Mouse (Mus musculus) right cerebral cortex, adult 18-20 months (tissue): ENCODE data around the gene Rab11fip5.
A peak's percentile ranks its signal among the peaks of the same experiment; 100 is the strongest.

Experiments used
- DNase-seq: peaks from one replicate; pipeline ENCODE4 v3.0.0; 2022; ENCODE audit warnings: mixed read lengths

The Rab11fip5 gene

DNA sequence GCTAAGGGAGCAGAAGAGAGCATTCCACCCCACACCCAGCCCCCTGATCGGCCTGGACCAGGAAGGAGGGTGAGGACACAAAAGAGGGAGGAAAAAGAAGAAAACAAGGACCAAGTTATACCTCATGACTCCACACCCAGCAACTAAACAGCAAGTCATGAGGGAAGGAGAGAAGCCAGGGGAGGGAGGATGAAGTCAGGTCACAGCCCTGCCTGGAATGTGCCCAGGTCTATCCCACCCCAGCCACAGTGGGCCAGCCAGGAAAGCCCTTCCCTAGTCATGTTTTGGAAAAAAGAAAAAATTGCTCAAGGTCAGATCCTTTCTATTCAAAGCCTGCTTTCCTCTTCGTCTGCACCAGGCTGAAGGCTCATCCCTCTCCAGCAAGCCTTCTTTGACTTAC lies 1.9 kb downstream of the Rab11fip5 start:
- no peak for DNase-seq

DNA sequence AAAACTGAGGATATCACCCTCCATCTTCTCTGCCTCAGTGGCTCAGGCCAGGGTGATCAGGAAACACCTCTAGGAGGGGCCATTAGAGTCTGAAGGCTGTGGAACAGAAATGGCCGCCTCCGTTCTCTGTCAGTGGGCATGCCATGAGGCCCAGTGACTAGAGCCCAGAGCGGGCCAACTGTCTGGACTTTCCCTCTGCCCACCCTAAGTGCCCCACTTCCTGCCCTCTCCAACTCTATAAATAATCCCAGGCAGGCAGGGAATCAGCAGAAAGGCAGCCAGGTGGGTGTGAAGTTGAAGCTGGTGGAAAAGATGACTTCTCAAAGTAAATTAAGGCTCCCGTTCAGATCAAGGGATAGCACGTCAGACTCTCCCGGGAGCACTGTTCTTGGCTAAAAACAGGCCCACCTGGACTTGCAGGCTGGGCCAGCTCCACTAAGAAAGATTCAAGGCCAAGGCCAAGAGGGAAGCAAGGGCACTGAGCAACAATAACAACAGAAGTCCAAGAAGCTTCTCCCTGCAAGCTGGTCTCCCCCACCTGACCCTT lies 2.5 kb downstream of the Rab11fip5 start:
- DNase-seq: no peak

DNA sequence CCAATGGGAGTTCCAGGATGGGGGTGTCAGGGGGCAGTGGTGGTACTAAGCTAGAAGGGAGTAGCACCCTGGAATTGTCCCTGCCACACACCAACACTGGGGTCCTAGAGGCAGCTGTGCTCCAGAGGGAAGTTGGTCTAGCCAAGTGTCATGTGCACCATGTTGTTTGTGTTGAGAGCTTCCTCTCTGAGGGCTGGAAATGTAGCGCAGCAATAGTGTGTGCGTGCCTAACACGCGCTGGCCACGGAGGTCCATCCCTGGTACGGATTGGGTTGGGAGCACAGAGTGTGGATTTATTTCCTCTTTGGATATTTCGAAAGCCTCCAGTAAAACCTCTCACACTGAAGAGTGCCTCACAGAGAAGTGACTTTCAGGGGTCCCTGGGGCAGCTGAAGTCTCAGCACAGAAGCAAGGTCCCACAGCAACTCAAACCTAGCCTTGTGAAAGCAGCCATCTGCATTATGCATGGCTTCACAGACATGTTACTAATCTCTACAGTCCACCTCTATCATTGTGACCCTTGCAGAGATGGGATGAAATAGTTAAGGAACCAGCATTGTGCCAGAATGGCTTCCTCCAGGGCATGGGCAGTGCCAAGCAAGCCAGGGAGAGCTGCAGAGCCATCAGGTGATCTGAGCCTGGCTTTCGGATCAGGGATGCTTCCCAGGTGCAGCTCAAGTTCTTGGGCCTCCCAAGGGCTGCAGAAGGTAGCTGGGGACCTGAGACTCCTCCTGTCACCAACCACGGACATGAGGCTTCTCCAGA lies 3.6 kb downstream of the Rab11fip5 start:
- DNase-seq: no peak

DNA sequence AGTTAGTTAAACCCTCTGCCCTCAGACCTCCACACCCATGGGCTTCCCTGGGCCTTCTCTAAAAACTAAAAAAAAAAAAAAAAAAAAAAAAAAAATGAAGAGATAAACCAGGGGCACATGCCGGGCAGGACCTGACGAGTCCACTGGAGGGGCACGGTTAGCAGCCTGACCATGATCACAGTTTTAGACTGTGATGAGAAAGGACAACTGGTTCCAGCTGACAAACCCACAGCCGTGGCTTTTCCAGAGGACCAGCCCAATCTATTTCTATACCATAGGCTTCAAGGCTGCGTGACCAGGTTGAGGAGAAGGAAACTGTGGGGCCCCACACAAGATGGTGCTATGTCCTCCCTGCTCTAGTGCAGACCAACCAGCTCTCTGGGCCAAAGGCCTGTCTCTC lies 4.4 kb downstream of the Rab11fip5 start:
- no peak for DNase-seq

DNA sequence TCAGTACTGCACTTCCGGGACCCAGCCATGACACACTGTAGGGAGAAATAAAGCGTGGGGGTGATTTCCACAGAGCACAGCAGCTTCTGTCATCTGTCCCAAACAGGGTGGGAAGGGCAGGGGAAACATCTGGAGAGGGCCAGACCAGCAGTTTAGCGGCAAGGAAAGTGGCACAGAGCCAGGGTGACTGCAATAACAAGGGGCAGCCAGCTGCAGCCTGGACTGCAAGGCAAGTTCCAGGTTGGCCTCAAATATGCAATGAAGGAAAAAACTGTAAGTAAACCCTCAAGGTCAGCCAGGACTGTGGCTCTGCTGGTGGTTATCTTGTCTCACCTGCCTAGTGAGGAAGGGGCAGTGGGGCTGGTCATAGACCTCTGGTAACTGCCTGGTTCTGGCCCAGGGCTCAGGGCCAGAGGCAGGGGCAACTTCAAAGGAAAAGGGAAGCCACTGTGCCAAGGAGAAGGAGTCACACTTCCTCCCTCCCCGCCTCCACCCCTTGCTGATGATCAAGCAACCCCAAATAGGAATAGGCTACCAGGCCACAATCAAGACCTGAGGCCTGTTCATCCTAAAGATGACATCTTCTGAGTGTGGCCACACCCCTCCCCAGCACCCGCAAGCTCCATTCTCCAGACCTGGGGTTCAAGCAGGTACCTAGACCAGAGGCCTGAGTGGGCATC lies 5.1 kb downstream of the Rab11fip5 start:
- DNase-seq: no peak

DNA sequence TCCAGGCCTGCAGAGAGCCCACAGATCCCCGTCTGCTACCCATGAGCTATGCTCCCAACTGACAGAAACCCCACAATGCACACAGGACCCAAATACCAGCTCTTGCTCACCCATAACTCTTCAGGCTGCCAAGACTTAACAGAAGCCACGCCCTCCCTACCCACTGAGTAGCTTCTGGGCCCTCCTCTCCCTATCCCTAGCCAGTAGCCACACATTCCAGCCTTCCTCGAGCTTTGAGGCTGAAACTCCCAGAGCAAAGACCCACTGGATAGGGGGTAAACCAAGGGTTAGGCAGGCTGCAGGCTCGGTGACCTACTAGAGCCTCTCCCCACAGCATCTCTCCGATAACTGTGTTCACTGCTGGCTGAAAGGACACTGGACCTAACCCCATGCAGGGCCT lies 5.7 kb downstream of the Rab11fip5 start:
- DNase-seq: no peak

DNA sequence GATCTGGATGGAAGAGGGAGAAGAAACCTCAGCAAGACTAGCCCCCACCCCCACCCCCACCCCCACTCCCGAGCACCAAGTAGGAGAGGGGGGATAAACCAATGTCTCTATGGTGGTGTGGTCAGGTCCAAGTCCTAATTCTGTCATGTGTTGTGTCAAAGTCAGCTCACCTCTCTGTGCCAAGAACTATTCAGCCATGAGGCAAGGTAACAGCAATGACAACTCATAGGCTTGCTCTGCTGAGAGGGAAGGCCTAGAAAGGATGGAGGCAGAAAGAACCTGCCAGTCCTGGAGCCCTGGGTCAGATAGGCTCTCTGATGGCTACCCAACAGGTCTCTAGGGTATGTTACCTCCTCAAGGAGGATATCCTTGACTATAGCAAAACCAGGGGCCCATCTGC lies 6.3 kb downstream of the Rab11fip5 start:
- DNase-seq: no peak

DNA sequence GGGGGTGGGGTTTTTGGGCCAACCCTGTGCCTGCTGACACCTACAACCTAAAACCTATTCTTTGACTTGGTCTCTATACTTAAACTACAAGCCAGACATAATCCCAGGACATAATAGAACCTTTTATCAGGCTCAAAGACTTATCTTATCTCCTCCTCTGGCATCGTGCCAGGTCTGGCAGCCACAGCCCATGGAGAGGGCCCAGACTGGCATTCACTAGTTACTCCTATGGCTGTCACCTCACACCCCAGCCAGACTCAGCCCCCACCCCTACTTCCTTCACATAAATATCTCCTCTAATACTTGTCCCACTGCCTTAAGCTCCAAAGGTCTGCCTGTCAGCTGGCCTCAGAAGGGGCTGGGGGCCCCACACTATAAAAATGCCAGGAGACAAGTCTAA lies 8.0 kb downstream of the Rab11fip5 start:
- DNase-seq: no peak

DNA sequence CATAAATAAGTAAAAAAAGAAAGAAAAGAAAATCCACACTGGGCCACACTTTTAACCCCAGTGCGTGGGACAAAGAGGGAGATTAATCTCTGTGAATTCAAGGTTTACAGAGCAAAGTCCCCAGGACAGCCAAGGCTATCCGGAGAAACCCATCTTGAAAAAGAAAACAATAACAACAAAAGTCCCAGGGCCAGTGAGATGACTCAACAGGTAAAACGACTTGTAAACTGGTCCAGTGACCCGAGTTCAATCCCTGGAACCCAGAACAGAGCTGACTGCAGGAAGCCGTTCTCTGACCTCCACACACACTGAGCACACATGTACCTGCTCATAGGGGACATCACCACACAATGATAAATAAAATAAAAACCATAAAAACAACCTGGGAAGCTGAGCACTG lies 10.0 kb downstream of the Rab11fip5 start:
- no peak for DNase-seq

DNA sequence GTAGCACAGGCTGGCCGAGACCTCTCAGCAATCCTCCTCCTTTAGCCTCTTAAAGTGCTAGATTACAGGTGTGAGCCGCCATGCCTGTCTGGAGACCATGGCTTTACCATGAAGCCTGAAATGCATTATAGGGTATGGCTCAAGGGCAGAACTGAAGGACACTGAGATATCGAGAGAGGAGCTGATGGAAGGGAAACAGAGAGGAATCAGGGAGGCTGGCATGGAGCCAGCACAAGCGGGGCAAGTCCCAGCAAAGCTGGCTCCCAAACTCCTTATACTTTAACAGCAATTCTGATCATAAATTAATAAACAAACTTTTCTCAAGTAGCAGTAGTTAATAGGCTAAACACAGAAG lies 10.6 kb downstream of the Rab11fip5 start:
- no peak for DNase-seq

DNA sequence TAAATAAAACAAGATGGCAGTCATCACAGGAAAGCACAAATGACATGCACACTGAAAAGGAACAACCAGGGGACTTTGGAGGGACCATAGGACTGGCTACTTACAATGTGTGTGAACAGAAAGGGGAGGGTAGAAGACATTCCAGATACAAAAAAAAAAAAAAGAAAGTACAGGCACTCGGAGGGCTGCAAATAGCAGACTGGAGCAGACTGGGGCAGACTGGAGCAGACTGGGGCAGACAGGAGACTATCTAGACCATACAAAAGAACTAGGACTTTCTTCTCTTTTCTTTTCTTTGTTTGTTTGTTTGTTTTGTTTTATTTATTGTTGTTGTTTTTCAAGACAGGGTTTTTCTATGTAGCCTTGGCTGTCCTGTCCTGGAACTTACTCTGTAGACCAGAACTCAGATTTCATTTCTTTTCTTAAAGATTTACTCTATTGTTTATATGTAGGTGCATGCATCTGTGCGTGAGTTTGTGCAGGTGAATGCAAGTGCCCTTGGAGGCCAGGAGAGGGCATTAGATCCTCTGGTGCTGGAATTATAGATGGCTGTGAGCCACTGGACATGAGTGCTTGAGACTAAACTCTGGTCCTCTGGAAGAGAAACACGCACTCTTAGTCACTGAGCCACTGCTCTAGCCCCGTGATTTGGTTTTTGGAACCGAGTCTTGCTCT lies 11.1 kb downstream of the Rab11fip5 start:
- DNase-seq: no peak

DNA sequence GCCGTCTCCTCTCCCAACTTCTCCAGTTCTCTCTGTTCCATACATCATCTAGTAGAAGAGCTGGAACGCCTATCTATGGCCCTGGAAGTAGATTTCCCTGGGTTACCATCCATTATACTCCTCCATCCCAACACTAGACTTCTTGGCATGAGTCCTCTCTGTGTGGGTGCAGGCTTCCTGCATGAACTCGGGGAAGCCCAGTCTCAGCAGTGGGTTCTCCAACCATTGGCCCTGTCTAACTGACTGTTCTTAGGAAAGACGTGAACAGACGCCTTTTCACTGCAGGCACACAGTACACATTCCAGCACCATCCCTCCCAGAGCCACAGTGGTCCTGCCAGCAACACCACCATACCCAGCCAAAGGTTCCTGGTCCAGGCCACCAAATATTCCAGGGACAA lies 11.8 kb downstream of the Rab11fip5 start:
- peak; percentile 56 for DNase-seq

DNA sequence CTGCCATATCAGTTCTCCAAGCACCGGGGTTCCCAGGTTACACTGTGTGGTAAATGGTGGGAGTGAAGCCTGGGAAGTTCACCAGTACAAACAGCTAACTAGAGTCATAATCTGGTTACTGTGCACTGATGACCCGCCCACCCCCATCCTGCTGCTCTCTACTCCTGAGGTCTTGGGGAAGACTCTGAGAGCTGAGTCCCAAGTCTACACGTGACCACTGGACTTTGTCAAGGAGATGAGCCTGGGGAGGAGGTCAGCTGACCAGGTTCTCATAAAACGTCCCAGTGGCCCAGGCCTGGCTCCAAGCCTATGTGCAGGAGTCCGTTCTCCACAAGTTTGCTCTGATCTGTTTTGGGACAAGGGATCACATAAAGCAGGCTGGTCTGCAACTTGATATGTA lies 14.1 kb downstream of the Rab11fip5 start:
- DNase-seq: no peak

DNA sequence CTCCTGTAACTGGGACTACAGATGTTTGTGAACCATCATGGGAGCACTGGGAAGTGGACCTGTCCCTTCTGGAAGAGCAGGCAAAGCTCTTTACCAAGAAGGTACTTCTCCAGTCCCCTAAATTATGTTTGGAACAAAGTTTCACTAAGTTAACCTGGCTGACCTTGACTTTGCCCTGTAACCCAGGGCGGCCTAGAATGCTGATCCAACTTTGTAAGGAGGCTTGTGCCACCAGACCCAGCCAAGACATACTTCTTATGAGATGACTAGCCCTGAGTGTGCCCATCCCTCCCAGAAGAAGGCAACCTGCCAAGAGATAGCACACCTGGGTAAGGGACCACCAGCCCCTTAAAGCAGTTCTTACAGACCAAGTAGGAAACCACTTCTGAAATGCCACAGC lies 15.6 kb downstream of the Rab11fip5 start:
- no peak for DNase-seq

DNA sequence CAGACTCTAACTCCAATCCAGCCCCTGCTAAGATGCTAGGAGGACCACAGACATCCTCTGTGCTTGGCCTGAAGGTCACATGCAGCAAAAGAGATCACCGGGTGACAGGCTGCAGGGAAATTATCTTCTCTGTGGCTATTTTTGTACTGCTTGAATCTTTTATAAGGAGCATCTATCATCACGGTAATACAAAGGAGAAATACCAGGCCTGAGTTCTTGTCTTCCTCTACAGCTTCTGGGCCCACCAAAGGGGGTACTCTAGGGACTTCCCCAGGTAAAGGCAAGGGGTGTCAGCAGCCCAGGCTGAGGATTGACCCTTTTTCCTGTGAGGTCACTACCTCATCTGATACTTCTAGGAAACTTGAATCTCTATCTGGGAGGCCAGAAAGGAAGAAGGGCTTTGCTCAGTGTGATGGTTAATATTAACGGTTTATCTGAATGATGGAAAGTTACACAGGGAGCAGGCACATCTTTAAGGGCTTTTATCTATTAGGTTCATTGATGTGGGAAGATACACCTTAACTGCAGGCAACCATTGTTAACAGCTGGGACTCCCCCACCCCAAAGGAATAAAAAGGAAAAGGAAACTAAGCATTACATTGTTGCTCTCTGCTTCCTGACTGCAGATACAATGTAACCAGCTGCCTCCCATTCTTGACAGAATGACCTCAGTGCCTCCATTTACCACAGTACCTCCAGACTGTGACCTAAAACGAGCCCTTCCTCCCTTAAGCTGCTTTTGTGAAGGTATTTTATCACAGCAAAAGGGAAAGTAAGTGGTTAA lies 17.6 kb downstream of the Rab11fip5 start:
- DNase-seq: no peak

DNA sequence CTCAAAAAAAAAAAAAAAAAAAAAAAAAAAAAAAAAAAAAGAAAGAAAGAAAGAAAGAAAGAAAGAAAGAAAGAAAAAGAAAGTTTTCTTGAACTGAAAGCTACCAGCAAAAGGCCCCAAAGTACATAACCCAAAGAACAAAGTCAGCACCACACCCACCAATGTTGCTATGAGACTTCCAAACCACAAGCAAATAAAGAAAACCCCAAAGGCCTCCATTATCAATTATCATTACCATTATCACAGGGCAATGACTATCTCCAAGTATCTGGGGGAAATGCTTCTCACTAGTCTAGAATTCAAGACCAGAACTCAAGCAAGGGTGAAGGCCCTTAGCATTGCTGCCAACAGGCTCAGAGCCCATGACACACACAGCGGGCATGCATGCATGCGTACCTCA lies 18.7 kb downstream of the Rab11fip5 start:
- DNase-seq: no peak

DNA sequence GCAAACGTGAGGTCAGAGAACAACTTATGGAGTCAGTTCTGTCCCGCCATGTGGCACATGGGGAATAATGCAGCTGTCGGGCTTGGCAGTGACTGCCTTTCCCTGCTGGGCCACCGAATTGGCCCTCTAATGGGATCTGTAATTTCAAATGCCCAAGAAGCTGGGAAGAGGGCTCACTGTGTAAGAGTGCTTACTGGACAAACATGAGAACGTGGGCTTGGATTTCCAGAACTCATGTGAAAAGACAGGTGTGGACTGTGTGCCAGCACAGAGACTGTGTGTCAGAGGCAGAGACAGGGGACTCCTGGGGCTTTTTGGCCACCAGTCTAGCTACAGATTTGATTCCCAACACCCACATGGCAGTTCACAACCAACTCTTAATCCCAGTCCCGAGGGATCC lies 19.7 kb downstream of the Rab11fip5 start:
- no peak for DNase-seq

DNA sequence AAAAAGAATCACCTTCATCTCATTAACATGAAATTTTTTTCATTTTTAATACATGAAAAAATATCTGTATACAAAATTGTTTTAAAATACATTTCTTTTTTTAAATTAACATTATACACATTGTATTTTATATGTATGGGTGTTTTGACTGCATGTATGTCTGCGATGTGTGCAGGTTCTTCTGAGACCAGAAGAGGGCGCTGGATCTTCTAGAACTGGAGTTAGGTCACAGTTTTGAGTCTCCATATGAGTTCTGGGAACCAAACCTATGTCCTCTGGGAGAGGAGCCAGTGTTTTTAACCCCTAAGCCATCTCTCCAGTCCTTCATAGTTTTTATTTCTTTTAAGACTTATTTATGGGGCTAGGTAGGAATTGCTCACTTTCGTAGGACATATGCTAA lies 20.7 kb downstream of the Rab11fip5 start:
- DNase-seq: no peak

DNA sequence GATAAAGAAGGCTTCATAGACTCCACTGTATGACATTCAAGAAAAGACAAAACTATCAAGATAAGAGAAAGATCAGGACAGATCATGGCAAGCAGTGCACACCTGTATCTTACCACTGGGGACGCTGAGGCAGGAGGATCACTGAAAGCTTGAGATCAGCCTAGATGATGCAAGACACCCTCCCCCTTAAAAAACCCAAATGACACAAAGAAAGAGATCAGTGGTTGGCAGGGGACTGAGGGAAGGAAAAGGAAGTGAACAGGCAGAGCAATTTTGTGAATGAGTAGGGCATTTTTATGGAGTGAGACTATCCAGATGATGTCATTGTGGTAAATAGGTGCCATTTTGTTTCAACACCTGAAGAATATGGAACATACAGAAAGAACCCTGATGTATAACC lies 24.3 kb downstream of the Rab11fip5 start:
- DNase-seq: no peak

DNA sequence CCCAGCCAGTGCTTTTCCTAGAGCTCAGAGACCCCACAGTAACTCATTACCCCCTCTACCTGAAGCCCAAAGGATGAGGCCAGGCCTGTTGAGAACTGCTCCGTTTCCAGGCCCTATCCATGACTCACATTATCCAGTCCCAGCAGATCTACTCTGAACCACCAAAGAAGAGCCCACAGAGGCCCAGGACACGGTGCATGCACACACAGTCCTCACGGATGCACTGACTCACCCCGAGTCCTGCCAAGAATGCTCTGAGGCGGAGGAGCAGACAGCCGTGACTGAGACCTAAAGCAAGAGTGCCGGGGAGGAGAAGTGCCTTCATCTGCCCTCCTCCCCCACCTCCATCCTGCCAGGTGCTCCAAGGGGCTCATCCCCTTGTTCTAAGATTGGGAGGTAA lies 25.2 kb downstream of the Rab11fip5 start:
- DNase-seq: peak; percentile 85

DNA sequence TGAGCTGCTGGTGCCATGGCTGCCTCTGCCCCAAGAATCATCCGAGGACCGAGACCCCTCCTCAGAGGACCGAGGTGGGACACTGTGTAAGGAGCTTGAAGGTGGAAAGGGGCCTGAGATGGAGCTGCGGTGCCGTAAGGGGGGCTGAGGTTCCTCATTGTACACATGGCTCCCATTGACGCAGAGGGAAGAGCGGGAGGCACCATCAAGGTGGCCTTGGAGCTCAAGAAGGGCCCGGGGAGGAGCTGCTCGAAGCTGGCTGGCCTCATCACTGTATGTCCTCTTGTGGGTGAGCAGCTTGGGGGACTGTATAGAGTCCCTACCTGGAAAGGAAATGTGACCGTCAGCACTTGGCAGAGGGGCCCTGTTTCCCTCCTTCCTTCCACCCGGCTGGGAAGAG lies 26.3 kb downstream of the Rab11fip5 start:
- DNase-seq: no peak

DNA sequence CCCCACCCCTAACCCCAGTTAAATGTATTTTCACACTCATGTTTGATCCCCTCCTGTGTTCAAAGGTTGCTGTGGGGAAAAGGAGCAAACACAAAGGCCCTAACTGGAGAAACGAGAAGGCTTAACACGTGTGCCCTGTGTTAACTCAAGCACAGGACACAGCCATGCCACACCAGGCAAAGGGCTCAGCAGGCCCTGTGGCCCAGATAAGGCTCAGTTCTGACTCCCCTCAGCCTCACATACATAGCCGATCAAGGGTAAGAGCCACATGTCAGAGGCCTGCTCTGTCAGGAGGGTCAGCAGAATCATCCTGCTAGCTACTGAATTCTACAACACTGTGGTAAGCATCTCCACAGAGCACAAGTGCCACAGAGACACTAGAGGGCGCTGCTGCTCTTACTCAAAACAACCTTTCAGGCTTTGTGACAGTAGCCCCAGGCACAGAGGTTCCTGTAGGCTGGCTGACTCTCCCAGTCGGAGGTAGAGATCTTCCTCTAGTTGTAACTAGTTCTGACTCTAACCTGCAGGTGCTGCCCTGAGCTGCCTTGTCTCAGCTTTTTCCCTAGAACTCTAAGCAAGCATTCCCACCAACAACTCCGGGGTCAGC lies 28.3 kb downstream of the Rab11fip5 start:
- peak; percentile 83 for DNase-seq

DNA sequence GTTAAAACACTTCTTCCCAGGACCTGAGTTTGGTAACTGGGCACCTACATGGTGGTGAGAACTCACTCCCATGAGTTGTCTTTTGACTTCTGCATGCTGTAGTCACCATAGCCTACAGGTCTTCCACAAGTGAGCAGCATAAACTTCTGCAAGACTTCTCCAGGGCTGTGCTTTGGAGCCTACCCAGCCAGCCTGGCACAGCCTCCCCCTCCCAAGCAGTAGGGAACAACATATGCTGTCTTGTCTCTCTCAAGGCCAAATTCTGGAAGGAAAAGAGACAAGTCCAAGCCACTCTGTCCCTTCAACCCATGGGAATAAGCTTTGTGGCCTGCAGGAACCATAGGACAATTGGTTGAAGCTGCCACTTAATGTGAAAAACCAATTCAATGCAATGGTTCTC lies 29.5 kb downstream of the Rab11fip5 start:
- no peak for DNase-seq
